Mouse (Mus musculus) hindlimb bud, embryonic 11.5 days (tissue): Measurements from ENCODE around the gene Esyt2.
A peak's percentile ranks its signal among the peaks of the same experiment; 100 is the strongest.

ENCODE experiments used
- DNase-seq: peaks from one replicate; pipeline ENCODE4 v3.0.0-alpha.2; 2012; ENCODE audit warnings: low read depth, low spot score; ENCODE audit errors: extremely low spot score

Gene Esyt2

DNA sequence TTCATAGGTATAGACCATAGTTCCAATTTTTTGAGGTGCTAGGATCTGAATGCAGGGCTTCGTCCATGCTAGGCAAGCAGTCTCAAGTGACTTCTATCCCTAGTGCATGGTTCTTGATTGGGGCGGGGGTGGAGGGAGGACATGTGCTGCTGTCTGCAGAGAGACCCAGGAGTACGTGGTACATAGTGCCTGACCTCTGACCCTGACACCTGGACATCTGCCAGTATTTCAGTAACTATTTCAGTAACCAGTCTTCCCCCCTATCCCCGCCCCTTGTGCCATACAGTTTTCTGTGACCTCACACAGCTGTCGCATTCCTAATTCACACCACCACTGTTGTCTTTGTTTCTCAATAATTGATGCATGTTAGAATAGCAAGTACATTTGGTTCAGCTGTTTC lies 71.4 kb downstream of the Esyt2 start:
- DNase-seq = no peak

- DNase-seq = no peak
Measured at GRCm38 (mm10) chr12:116354694-116355093, 73.7 kb downstream of the Esyt2 start.

- no peak for DNase-seq
Measured at GRCm38 (mm10) chr12:116362091-116362490, 81.1 kb downstream of the Esyt2 start.

DNA sequence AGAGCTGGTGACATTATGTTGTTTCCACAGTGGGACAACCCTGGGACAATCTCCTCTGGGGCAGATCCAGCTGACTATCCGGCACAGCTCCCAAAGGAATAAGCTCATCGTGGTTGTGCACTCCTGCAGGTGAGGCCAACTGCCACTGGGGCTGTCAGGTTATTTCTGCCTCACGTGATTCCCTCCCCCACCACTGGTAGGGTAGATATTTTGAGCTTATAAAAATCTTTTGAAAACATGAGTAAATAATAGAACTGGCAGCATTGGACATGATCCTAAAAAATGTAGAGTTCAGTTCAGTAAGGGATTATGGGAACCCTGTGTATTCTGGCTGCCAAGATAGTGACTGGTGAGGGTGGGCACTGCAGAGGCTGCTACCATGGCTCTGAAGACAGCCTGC lies 85.9 kb downstream of the Esyt2 start:
- DNase-seq = no peak

DNA sequence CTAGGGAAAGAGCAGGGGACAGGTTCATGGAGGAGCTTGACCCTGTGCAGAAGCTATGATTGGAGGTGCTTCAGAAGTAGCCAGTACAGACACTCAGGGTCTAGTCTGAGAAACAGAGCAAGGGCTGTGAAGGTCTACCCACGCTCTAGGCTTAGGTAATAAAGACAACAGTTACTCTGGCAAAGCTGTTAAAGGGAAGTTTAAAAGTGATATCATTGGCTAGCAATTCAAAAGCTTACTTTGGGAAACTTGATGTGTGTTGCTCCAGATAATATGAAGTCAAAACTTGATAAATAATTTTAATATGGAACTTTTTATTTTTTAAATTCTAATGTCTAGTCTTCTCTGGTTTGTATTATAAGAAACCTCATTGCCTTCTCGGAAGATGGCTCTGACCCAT lies 86.3 kb downstream of the Esyt2 start:
- DNase-seq = no peak

DNA sequence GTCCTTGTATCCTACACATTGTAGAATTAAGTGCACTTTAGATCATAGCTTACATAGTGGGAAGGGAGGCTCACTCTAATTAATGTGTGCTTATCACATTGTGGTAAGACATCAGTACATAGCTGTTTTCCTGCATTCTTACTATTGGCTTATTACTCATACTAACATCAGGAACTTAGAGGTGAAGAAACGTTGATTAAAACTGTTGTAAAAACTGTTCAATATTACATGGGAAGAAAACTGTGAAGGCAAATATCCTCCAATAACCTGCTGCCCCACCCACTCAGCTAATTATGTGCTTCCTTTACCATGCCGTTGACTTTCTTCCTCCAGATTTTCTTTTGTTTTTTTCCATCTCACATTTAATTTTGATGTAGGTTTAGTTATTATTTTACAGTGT lies 87.9 kb downstream of the Esyt2 start:
- no peak for DNase-seq

GRCm38 (mm10) chr12:116383101-116383500 lies 102.1 kb downstream of the Esyt2 start:
- no peak for DNase-seq

DNA sequence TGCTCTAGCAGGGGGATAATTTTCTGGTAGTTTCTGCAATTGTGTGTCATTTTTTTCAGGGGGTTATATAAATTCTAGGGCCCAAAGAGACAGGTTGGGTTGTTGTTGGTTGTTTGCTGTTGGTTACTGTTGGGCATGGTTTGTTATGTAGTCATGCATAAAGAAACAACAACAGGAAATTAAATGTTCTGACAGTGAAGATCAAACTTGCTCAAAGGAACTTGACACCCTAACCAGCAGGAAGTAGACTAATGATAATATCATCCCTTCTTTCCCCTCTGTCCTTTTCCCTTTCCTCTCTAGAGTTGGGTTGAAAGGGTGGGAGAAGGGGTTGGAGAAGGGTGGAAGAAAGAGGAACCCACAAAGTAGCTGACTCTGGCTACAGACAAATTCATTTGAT lies 103.0 kb downstream of the Esyt2 start:
- no peak for DNase-seq

GRCm38 (mm10) chr12:116386802-116387201 lies 105.8 kb downstream of the Esyt2 start:
- no peak for DNase-seq

GRCm38 (mm10) chr12:116389868-116390267 lies 108.9 kb downstream of the Esyt2 start:
- no peak for DNase-seq

GRCm38 (mm10) chr12:116394327-116394726 lies 113.3 kb downstream of the Esyt2 start:
- DNase-seq = no peak

- no peak for DNase-seq
Measured at GRCm38 (mm10) chr12:116395312-116395711, 114.3 kb downstream of the Esyt2 start.

- no peak for DNase-seq
Measured at GRCm38 (mm10) chr12:116396072-116396695, 115.2 kb downstream of the Esyt2 start.

DNA sequence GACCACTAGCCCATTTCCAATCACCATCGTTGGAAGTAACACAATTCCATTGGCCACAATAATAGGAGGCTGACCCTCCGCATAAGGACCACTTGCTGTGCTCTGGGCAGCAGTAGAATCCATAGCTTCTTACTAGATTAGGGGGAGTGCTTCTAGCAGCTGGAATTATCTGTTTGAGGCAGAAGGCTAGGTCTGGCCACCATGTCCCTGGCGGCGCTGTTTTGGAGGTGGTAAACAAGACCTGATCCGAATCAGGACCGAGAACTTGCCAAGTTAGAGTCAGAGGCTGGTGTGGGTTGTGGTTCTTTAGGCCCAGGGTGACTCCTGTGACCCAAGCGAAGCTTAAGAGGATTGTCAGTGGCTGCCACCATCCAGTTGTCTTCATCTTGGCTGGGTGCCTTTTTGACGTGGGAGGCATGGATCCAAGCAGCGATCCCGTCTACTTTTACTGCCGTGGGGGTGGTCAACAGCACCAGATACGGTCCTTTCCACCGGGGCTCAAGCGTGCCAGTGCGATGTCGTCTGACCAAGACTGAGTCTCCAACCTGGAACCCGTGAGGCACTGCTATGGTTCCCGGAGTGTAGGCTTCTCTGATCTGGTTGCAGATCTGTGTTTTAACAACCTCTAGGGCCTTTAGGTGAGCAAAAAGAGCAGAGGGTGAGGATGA lies 123.2 kb downstream of the Esyt2 start:
- DNase-seq = no peak

GRCm38 (mm10) chr12:116405045-116405835 lies 124.2 kb downstream of the Esyt2 start, which contains the start of gene Ncapg2:
Ncapg2 (plus strand) TSS chr12:116405402.
- DNase-seq = peak; percentile 94

- no peak for DNase-seq
Measured at GRCm38 (mm10) chr12:116405836-116406155, 124.8 kb downstream of the Esyt2 start.

DNA sequence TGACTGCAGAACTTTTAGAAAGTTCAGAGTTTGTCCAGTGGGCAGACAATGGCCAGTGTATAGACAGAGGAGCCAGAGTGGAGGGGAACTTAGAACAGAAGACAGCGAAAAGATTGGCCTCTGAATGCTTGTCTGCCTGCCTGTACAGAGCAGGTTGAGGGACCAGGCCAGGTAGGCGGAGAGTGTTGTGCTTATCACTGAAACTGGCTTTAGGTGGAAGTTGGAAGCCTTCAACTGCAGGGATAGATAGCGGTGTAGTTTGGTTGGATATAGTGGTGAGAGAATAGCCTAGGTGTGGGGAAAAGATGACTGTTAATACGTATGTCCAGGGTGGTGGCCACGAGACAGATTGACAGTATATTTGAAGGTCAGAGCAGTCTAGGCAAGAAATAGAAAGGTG lies 126.9 kb downstream of the Esyt2 start:
- DNase-seq = no peak

- no peak for DNase-seq
Measured at GRCm38 (mm10) chr12:116414941-116415340, 133.9 kb downstream of the Esyt2 start.

- DNase-seq = no peak
Measured at GRCm38 (mm10) chr12:116416514-116416913, 135.5 kb downstream of the Esyt2 start.

- DNase-seq = no peak
Measured at GRCm38 (mm10) chr12:116421656-116422055, 140.7 kb downstream of the Esyt2 start.

- no peak for DNase-seq
Measured at GRCm38 (mm10) chr12:116425392-116425791, 144.4 kb downstream of the Esyt2 start.

DNA sequence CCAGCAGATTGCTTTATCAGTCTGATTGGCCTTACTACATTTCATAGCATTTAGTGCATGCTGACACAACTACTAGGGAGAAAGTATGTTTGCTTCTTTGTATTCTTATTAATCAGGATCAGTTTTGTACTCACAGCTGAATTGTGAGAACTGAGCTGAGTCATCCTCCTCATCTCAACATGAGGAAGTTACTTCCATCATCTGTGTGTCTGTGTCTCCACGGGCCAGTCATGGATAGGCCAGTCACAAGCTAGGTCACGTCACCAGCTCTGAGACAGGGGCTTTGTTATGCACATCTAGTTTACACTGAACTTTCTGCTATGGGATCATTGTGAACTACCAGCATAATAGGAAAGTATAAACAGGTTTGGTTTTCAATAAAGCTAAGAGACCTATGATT lies 152.7 kb downstream of the Esyt2 start:
- DNase-seq = no peak
